Mouse (Mus musculus) intestine, postnatal 0 days (tissue): Measurements from ENCODE around the gene Tgfbr3. TPM values are rescaled to one million over a fixed set of nuclear protein-coding genes. Genes with fewer than 3 reads are reported as not detected.

Source experiments
- ATAC-seq: fragments of 200-750 bp; cut with Nextera tagmentation; 2 replicates; pipeline ENCODE4 v1.8.0; 2017; ENCODE audit warnings: mild to moderate bottlenecking, moderate TSS enrichment, moderate library complexity
- H3K27ac ChIP-seq: fragments of 300-500 bp; sonication (generic); 2 replicates; pipeline ENCODE4 v1.5.1; 2014; ENCODE audit warnings: mild to moderate bottlenecking, low read depth, low read length, moderate library complexity
- H3K27me3 ChIP-seq: fragments of 300-500 bp; sonication (generic); replicated peaks from 2 replicates; pipeline ENCODE4 v1.6.1; 2014; ENCODE audit warnings: low read length, mixed read lengths; ENCODE audit not compliant: control insufficient read depth, insufficient read depth
- H3K36me3 ChIP-seq: fragments of 300-500 bp; sonication (generic); 2 replicates; pipeline ENCODE4 v1.6.1; 2014; ENCODE audit warnings: mild to moderate bottlenecking, moderate library complexity; ENCODE audit not compliant: control insufficient read depth, insufficient read depth
- H3K4me1 ChIP-seq: fragments of 300-500 bp; sonication (generic); replicated peaks from 2 replicates; pipeline ENCODE4 v1.6.1; 2014; ENCODE audit warnings: antibody characterized with exemption, low read length, mixed read lengths; ENCODE audit not compliant: control insufficient read depth, insufficient read depth
- H3K4me2 ChIP-seq: fragments of 300-500 bp; sonication (generic); replicated peaks from 2 replicates; pipeline ENCODE4 v1.6.1; 2014; ENCODE audit warnings: low read depth, mild to moderate bottlenecking, moderate library complexity
- H3K4me3 ChIP-seq: fragments of 300-500 bp; sonication (generic); 2 replicates; pipeline ENCODE4 v1.5.1; 2014; ENCODE audit warnings: low read depth, low read length
- H3K9ac ChIP-seq: fragments of 300-500 bp; sonication (generic); 2 replicates; pipeline ENCODE4 v1.6.1; 2014; ENCODE audit warnings: mild to moderate bottlenecking, low read depth, low read length
- H3K9me3 ChIP-seq: fragments of 300-500 bp; sonication (generic); 2 replicates; pipeline ENCODE4 v1.6.1; 2016; ENCODE audit warnings: mixed run types; ENCODE audit not compliant: control insufficient read depth
- CTCF ChIP-seq: sonication (generic); IDR thresholded peaks from 2 replicates; pipeline ENCODE4 v1.5.1; 2016; ENCODE audit warnings: low read depth, mild to moderate bottlenecking, control low read depth, antibody characterized with exemption, moderate library complexity
- WGBS: fragments of 180-500 bp; shearing (Covaris S2); extraction: QIAGEN DNeasy Blood & Tissue Kit; methylation state at CpG from one replicate; pipeline ENCODE4 v1.1.7; 2014; 5-methylcytosine and 5-hydroxymethylcytosine counted together
- polyA plus RNA-seq: library from polyadenylated mRNA; unstranded; fragments of >200 nt; fragmentation: Nextera tagmentation; extraction: Ambion mirVana; gene quantifications from 2 replicates; pipeline ENCODE4 v1.2.1, GENCODE M21; 2015

Tgfbr3 gene
- polyA plus RNA-seq, 1 experiment from 2014 or later = 7.5 TPM

- H3K36me3 ChIP-seq = no peaks in the 10 kb centered on the region
- TF ChIP-seq CTCF = no peak
- H3K4me3 ChIP-seq = no peak overlapping the region
- WGBS = 89% methylated on average over 7 of the region's 7 CpGs
- H3K27me3 ChIP-seq = no peaks in the 10 kb centered on the region
- H3K9me3 ChIP-seq = no peaks in the 10 kb centered on the region
- H3K4me1 ChIP-seq = no peaks in the 10 kb centered on the region
- H3K4me2 ChIP-seq = no peak overlapping the region
- H3K9ac ChIP-seq = no peak overlapping the region
- H3K27ac ChIP-seq = no peak overlapping the region
- ATAC-seq = no peak
Observed at GRCm38 (mm10) chr5:107192372-107192771, 97.1 kb downstream of the Tgfbr3 start.

- WGBS = 52% methylated on average over 10 of the region's 10 CpGs
- Histone ChIP-seq H3K4me3 (no peak overlapping the region), H3K9ac (no peak overlapping the region), H3K36me3 (no peaks in the 10 kb centered on the region), H3K27me3 (no peaks in the 10 kb centered on the region), H3K4me1 (no peaks in the 10 kb centered on the region), H3K4me2 (no peak overlapping the region), H3K9me3 (no peaks in the 10 kb centered on the region), H3K27ac (no peak overlapping the region)
- ATAC-seq = no peak
- no peak for TF ChIP-seq CTCF
Observed at GRCm38 (mm10) chr5:107188551-107188950, 100.9 kb downstream of the Tgfbr3 start.

- Histone ChIP-seq H3K9me3 (no peaks in the 10 kb centered on the region), H3K27me3 (no peaks in the 10 kb centered on the region), H3K9ac (no peak overlapping the region), H3K36me3 (no peaks in the 10 kb centered on the region), H3K4me3 (no peak overlapping the region), H3K4me2 (no peak overlapping the region), H3K27ac (no peak overlapping the region), H3K4me1 (no peaks in the 10 kb centered on the region)
- no peak for ATAC-seq
- TF ChIP-seq CTCF = no peak
- 79% methylated on average over 3 of the region's 3 CpGs for WGBS
Observed at GRCm38 (mm10) chr5:107186206-107186605, 103.2 kb downstream of the Tgfbr3 start.

- H3K4me1 ChIP-seq = no peaks in the 10 kb centered on the region
- H3K27ac ChIP-seq = no peak overlapping the region
- H3K4me3 ChIP-seq = no peak overlapping the region
- H3K36me3 ChIP-seq = no peaks in the 10 kb centered on the region
- H3K27me3 ChIP-seq = no peaks in the 10 kb centered on the region
- 76% methylated on average over 8 of the region's 8 CpGs for WGBS
- no peak for TF ChIP-seq CTCF
- no peak for ATAC-seq
- H3K9ac ChIP-seq = no peak overlapping the region
- no peak overlapping the region for H3K4me2 ChIP-seq
- H3K9me3 ChIP-seq = no peaks in the 10 kb centered on the region
Observed at GRCm38 (mm10) chr5:107184158-107184883, 105.1 kb downstream of the Tgfbr3 start.

GRCm38 (mm10) chr5:107183537-107183936, 105.9 kb downstream of the Tgfbr3 start:
- Histone ChIP-seq H3K4me1 (no peaks in the 10 kb centered on the region), H3K4me2 (no peak overlapping the region), H3K4me3 (no peak overlapping the region), H3K27ac (no peak overlapping the region), H3K9ac (no peak overlapping the region), H3K9me3 (no peaks in the 10 kb centered on the region), H3K36me3 (no peaks in the 10 kb centered on the region), H3K27me3 (no peaks in the 10 kb centered on the region)
- 70% methylated on average over 6 of the region's 6 CpGs for WGBS
- ATAC-seq = no peak
- TF ChIP-seq CTCF = no peak

- 93% methylated on average over 7 of the region's 7 CpGs for WGBS
- no peak for ATAC-seq
- TF ChIP-seq CTCF = no peak
Observed at GRCm38 (mm10) chr5:107182721-107183120, 106.7 kb downstream of the Tgfbr3 start.

More at GRCm38 (mm10) chr5:107182721-107183120, 106.7 kb downstream of the Tgfbr3 start:
- no peak overlapping the region for H3K9ac ChIP-seq
- H3K4me3 ChIP-seq = no peak overlapping the region
- H3K4me2 ChIP-seq = no peak overlapping the region
- H3K9me3 ChIP-seq = no peaks in the 10 kb centered on the region
- no peak overlapping the region for H3K27ac ChIP-seq
- no peaks in the 10 kb centered on the region for H3K4me1 ChIP-seq
- H3K36me3 ChIP-seq = no peaks in the 10 kb centered on the region
- no peaks in the 10 kb centered on the region for H3K27me3 ChIP-seq
